Mouse (Mus musculus) liver, adult 2 months (tissue): Measurements from ENCODE around the gene Shisal2a.

Source experiments
- CTCF ChIP-seq: fragments of 200-500 bp; IDR thresholded peaks from 2 replicates; pipeline ENCODE4 v1.5.1; 2011; ENCODE audit warnings: low read depth, low read length, control low read depth
- POLR2A ChIP-seq: fragments of 200-500 bp; IDR thresholded peaks from 2 replicates; pipeline ENCODE4 v1.6.1; 2011; ENCODE audit warnings: low read length, control low read depth; ENCODE audit not compliant: insufficient read depth; ENCODE audit errors: extremely low read depth

DNA sequence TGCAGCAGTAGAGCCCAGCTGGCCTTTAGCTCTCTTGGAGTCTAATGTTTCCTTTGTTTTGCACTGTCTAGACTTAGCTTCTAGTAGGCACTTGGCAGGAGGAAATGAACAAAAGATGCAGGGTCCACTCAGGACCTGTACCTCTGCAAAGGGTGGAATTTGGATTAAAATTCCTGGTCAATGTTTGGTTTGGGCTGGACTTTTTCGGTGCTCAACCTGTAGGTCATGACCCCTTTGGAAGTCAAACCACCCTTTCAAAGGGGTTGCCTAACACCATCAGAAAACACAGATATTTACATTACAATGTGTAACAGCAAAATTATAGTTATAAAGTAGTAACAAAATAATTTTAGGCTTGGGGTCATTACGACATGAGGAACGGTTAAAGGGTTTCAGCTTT is 34.1 kb downstream of the Shisal2a start:
- TF ChIP-seq POLR2A (no peak), CTCF (no peak)
